ENCODE assay signal across 28 mouse cellular contexts in genomic region chr9:66639626-66640025, GRCm38 (mm10).
"Had no signal": no experiment of that assay in that cellular context is flagged by ENCODE, and none has a peak within 500 bp of the region (broad histone marks: within the 10 kb centered on the region; RNA-seq: fewer than 3 reads in every experiment).

No protein-coding gene starts in this region.

- H3K4me3 ChIP-seq: embryonic facial prominence, embryonic 10.5 days; embryonic facial prominence, embryonic 12.5 days; embryonic facial prominence, embryonic 13.5 days; embryonic facial prominence, embryonic 15.5 days; erythroblast, embryonic 14.5 days; forebrain, embryonic 10.5 days; forebrain, embryonic 12.5 days; forebrain, embryonic 13.5 days; forebrain, embryonic 15.5 days; gastrocnemius, adult 2 months; heart, adult 2 months had no signal

- H3K9ac ChIP-seq: embryonic facial prominence, embryonic 12.5 days; embryonic facial prominence, embryonic 13.5 days; embryonic facial prominence, embryonic 15.5 days; forebrain, embryonic 12.5 days; forebrain, embryonic 13.5 days; forebrain, embryonic 15.5 days; forebrain, postnatal 0 days had no signal

- H3K27me3 ChIP-seq: embryonic facial prominence, embryonic 12.5 days; embryonic facial prominence, embryonic 13.5 days; embryonic facial prominence, embryonic 15.5 days; forebrain, embryonic 12.5 days; forebrain, embryonic 13.5 days; forebrain, embryonic 15.5 days had no signal

- H3K4me2 ChIP-seq: embryonic facial prominence, embryonic 12.5 days; embryonic facial prominence, embryonic 13.5 days; embryonic facial prominence, embryonic 15.5 days; forebrain, embryonic 12.5 days; forebrain, embryonic 13.5 days; forebrain, embryonic 15.5 days had no signal

- DNase-seq: cerebellum, adult 2 months; cerebellum, adult 8-10 months; cerebellum, adult 9-10 months; cerebellum, adult 9-11 months; cerebellum, postnatal 10 days; cerebellum, postnatal 14 days; cerebellum, postnatal 25 days; cerebellum, postnatal 36 days; embryo, embryonic 11 days; forebrain, postnatal 0 days; gastrocnemius, adult 2 months; gastrocnemius, postnatal 10 days; gastrocnemius, postnatal 25 days; gastrocnemius, postnatal 36 days; heart, adult 11 months; heart, adult 18-20 months; heart, adult 2 months had no signal

- H3K27ac ChIP-seq: embryonic facial prominence, embryonic 10.5 days; embryonic facial prominence, embryonic 12.5 days; embryonic facial prominence, embryonic 13.5 days; embryonic facial prominence, embryonic 15.5 days; forebrain, embryonic 10.5 days; forebrain, embryonic 12.5 days; forebrain, embryonic 13.5 days; forebrain, embryonic 15.5 days; gastrocnemius, adult 2 months; heart, adult 2 months had no signal

- H3K9me3 ChIP-seq: embryonic facial prominence, embryonic 10.5 days; embryonic facial prominence, embryonic 12.5 days; embryonic facial prominence, embryonic 13.5 days; embryonic facial prominence, embryonic 15.5 days; forebrain, embryonic 10.5 days; forebrain, embryonic 12.5 days; forebrain, embryonic 13.5 days; forebrain, embryonic 15.5 days had no signal

- H3K4me1 ChIP-seq: embryonic facial prominence, embryonic 10.5 days; embryonic facial prominence, embryonic 12.5 days; embryonic facial prominence, embryonic 13.5 days; embryonic facial prominence, embryonic 15.5 days; forebrain, embryonic 10.5 days; forebrain, embryonic 12.5 days; forebrain, embryonic 13.5 days; forebrain, embryonic 15.5 days had no signal

- H3K36me3 ChIP-seq: embryonic facial prominence, embryonic 10.5 days; embryonic facial prominence, embryonic 12.5 days; embryonic facial prominence, embryonic 13.5 days; embryonic facial prominence, embryonic 15.5 days; forebrain, embryonic 10.5 days; forebrain, embryonic 12.5 days; forebrain, embryonic 15.5 days had no signal

- ATAC-seq: forebrain, embryonic 13.5 days; forebrain, embryonic 14.5 days; forebrain, embryonic 15.5 days; forebrain, embryonic 16.5 days; forebrain, postnatal 0 days had no signal
